Mouse (Mus musculus) midbrain, embryonic 12.5 days (tissue): Measurements from ENCODE around the gene Ctdspl. TPM values are rescaled to one million over a fixed set of nuclear protein-coding genes. Genes with fewer than 3 reads are reported as not detected.

Source experiments
- ATAC-seq: fragments of 200-750 bp; cut with Nextera tagmentation; 2 replicates; pipeline ENCODE4 v1.8.0; 2017; ENCODE audit warnings: low read depth, moderate TSS enrichment, moderate library complexity; ENCODE audit not compliant: low FRiP score
- H3K27ac ChIP-seq: fragments of 300-500 bp; sonication (generic); replicated peaks from 2 replicates; pipeline ENCODE4 v1.5.1; 2016; ENCODE audit warnings: mild to moderate bottlenecking
- H3K27me3 ChIP-seq: fragments of 300-500 bp; sonication (generic); 2 replicates; pipeline ENCODE4 v1.6.1; 2016; ENCODE audit warnings: mild to moderate bottlenecking
- H3K36me3 ChIP-seq: fragments of 300-500 bp; sonication (generic); 2 replicates; pipeline ENCODE4 v1.6.1; 2016
- H3K4me1 ChIP-seq: fragments of 300-500 bp; sonication (generic); 2 replicates; pipeline ENCODE4 v1.6.1; 2016
- H3K4me2 ChIP-seq: fragments of 300-500 bp; sonication (generic); replicated peaks from 2 replicates; pipeline ENCODE4 v1.6.1; 2016; ENCODE audit warnings: mild to moderate bottlenecking, moderate library complexity
- H3K4me3 ChIP-seq: fragments of 300-500 bp; sonication (generic); 2 replicates; pipeline ENCODE4 v1.5.1; 2016; ENCODE audit warnings: mild to moderate bottlenecking
- H3K9ac ChIP-seq: fragments of 300-500 bp; sonication (generic); replicated peaks from 2 replicates; pipeline ENCODE4 v1.6.1; 2016; ENCODE audit warnings: mild to moderate bottlenecking, moderate library complexity
- H3K9me3 ChIP-seq: fragments of 300-500 bp; sonication (generic); 2 replicates; pipeline ENCODE4 v1.6.1; 2016; ENCODE audit warnings: mild to moderate bottlenecking
- WGBS: fragments of 180-500 bp; shearing (Covaris S2); methylation state at CpG from one replicate; pipeline ENCODE4 v1.1.7; 2016; 5-methylcytosine and 5-hydroxymethylcytosine counted together
- polyA plus RNA-seq: library from polyadenylated mRNA; unstranded; fragments of >200 nt; fragmentation: Nextera tagmentation; extraction: Ambion mirVana; gene quantifications from 2 replicates; pipeline ENCODE4 v1.2.1, GENCODE M21; 2016

Ctdspl gene
- polyA plus RNA-seq, 1 experiment from 2014 or later, result 6.3 TPM

- H3K4me2 ChIP-seq, result no peak overlapping the region
- H3K4me1 ChIP-seq, result 0 out of 2 replicates have a peak, but pooled peaks cover 6% of the 10 kb centered on the region
- H3K27me3 ChIP-seq, result no peaks in the 10 kb centered on the region
- no peaks in the 10 kb centered on the region for H3K9me3 ChIP-seq
- ATAC-seq, result no peak
- H3K27ac ChIP-seq, result no peak overlapping the region
- H3K9ac ChIP-seq, result no peak overlapping the region
- H3K36me3 ChIP-seq, result no peaks in the 10 kb centered on the region
- H3K4me3 ChIP-seq, result no peak overlapping the region
- WGBS, result 92% methylated on average over 6 of the region's 6 CpGs
Measured at GRCm38 (mm10) chr9:118891068-118891467, 35.2 kb upstream of the Ctdspl start.

GRCm38 (mm10) chr9:118891593-118891992 lies 34.7 kb upstream of the Ctdspl start:
- H3K27ac ChIP-seq, result no peak overlapping the region
- WGBS, result 85% methylated on average over 9 of the region's 9 CpGs
- ATAC-seq, result no peak

GRCm38 (mm10) chr9:118895101-118895500 lies 31.2 kb upstream of the Ctdspl start:
- WGBS, result 84% methylated on average over 2 of the region's 2 CpGs
- no peak overlapping the region for H3K4me3 ChIP-seq

More at GRCm38 (mm10) chr9:118891593-118891992, 34.7 kb upstream of the Ctdspl start:
- Histone ChIP-seq H3K27me3 (no peaks in the 10 kb centered on the region), H3K9ac (no peak overlapping the region), H3K4me3 (no peak overlapping the region), H3K4me2 (no peak overlapping the region), H3K9me3 (no peaks in the 10 kb centered on the region), H3K36me3 (no peaks in the 10 kb centered on the region), H3K4me1 (0 out of 2 replicates have a peak, but pooled peaks cover 6% of the 10 kb centered on the region)

GRCm38 (mm10) chr9:118900677-118901076 lies 25.6 kb upstream of the Ctdspl start:
- no peaks in the 10 kb centered on the region for H3K27me3 ChIP-seq
- no peak overlapping the region for H3K9ac ChIP-seq
- H3K27ac ChIP-seq, result no peak overlapping the region
- no peak overlapping the region for H3K4me3 ChIP-seq
- H3K36me3 ChIP-seq, result no peaks in the 10 kb centered on the region
- H3K4me1 ChIP-seq, result 0 out of 2 replicates have a peak, but pooled peaks cover 6% of the 10 kb centered on the region
- ATAC-seq, result no peak
- 86% methylated on average over 2 of the region's 2 CpGs for WGBS
- H3K4me2 ChIP-seq, result no peak overlapping the region
- H3K9me3 ChIP-seq, result no peaks in the 10 kb centered on the region

More at GRCm38 (mm10) chr9:118895101-118895500, 31.2 kb upstream of the Ctdspl start:
- Histone ChIP-seq H3K4me2 (no peak overlapping the region), H3K9me3 (no peaks in the 10 kb centered on the region), H3K36me3 (no peaks in the 10 kb centered on the region), H3K9ac (no peak overlapping the region), H3K4me1 (0 out of 2 replicates have a peak, but pooled peaks cover 5% of the 10 kb centered on the region), H3K27me3 (no peaks in the 10 kb centered on the region), H3K27ac (no peak overlapping the region)
- no peak for ATAC-seq

- ATAC-seq, result peak; percentile 68; the same call in 1 of the 2 replicates
- Histone ChIP-seq H3K9me3 (no peaks in the 10 kb centered on the region), H3K9ac (no peak overlapping the region), H3K36me3 (no peaks in the 10 kb centered on the region), H3K4me1 (0 out of 2 replicates have a peak, but pooled peaks cover 6% of the 10 kb centered on the region), H3K4me2 (no peak overlapping the region), H3K4me3 (no peak overlapping the region), H3K27me3 (no peaks in the 10 kb centered on the region), H3K27ac (0 out of 2 replicates have a peak overlapping the region, but pooled peaks have one; percentile 30)
- WGBS, result 27% methylated on average over 6 of the region's 6 CpGs
Measured at GRCm38 (mm10) chr9:118901917-118902316, 24.3 kb upstream of the Ctdspl start.

- 53% methylated on average over 18 of the region's 18 CpGs for WGBS
- H3K27me3 ChIP-seq, result no peaks in the 10 kb centered on the region
- ATAC-seq, result no peak
- H3K9ac ChIP-seq, result no peak overlapping the region
- no peak overlapping the region for H3K4me2 ChIP-seq
- H3K9me3 ChIP-seq, result no peaks in the 10 kb centered on the region
- peaks cover 5% of the 10 kb centered on the region for H3K4me1 ChIP-seq
- H3K36me3 ChIP-seq, result no peaks in the 10 kb centered on the region
- H3K27ac ChIP-seq, result no peak overlapping the region
- H3K4me3 ChIP-seq, result no peak overlapping the region
Measured at GRCm38 (mm10) chr9:118907934-118908620, 18.2 kb upstream of the Ctdspl start.

- H3K27ac ChIP-seq, result no peak overlapping the region
- no peak overlapping the region for H3K4me2 ChIP-seq
- no peak overlapping the region for H3K9ac ChIP-seq
- peaks cover 6% of the 10 kb centered on the region for H3K4me1 ChIP-seq
- ATAC-seq, result no peak
- no peaks in the 10 kb centered on the region for H3K9me3 ChIP-seq
- peaks cover 3% of the 10 kb centered on the region; the same call in 1 of the 2 replicates for H3K27me3 ChIP-seq
- no peaks in the 10 kb centered on the region for H3K36me3 ChIP-seq
- WGBS, result 88% methylated on average over 9 of the region's 9 CpGs
- no peak overlapping the region for H3K4me3 ChIP-seq
Measured at GRCm38 (mm10) chr9:118913048-118913447, 13.2 kb upstream of the Ctdspl start.

- ATAC-seq, result no peak
- no peak overlapping the region for H3K27ac ChIP-seq
- H3K4me3 ChIP-seq, result no peak overlapping the region
- H3K4me1 ChIP-seq, result 0 out of 2 replicates have a peak, but pooled peaks cover 4% of the 10 kb centered on the region
- H3K27me3 ChIP-seq, result peaks cover 6% of the 10 kb centered on the region; the same call in 1 of the 2 replicates
- no peak overlapping the region for H3K9ac ChIP-seq
- H3K4me2 ChIP-seq, result no peak overlapping the region
- 91% methylated on average over 3 of the region's 3 CpGs for WGBS
- no peaks in the 10 kb centered on the region for H3K9me3 ChIP-seq
- no peaks in the 10 kb centered on the region for H3K36me3 ChIP-seq
Measured at GRCm38 (mm10) chr9:118913613-118914012, 12.6 kb upstream of the Ctdspl start.

- Histone ChIP-seq H3K36me3 (no peaks in the 10 kb centered on the region), H3K9ac (no peak overlapping the region), H3K27me3 (peaks cover 8% of the 10 kb centered on the region), H3K9me3 (no peaks in the 10 kb centered on the region), H3K27ac (no peak overlapping the region), H3K4me2 (no peak overlapping the region), H3K4me1 (0 out of 2 replicates have a peak, but pooled peaks cover 4% of the 10 kb centered on the region), H3K4me3 (no peak overlapping the region)
- WGBS, result 41% methylated on average over 8 of the region's 8 CpGs
- no peak for ATAC-seq
Measured at GRCm38 (mm10) chr9:118914589-118914988, 11.7 kb upstream of the Ctdspl start.

GRCm38 (mm10) chr9:118915290-118915689 lies 11.0 kb upstream of the Ctdspl start:
- peaks cover 13% of the 10 kb centered on the region for H3K27me3 ChIP-seq
- H3K9ac ChIP-seq, result no peak overlapping the region
- H3K4me2 ChIP-seq, result no peak overlapping the region
- ATAC-seq, result no peak
- H3K27ac ChIP-seq, result no peak overlapping the region
- H3K4me1 ChIP-seq, result 0 out of 2 replicates have a peak, but pooled peaks cover 4% of the 10 kb centered on the region
- WGBS, result 49% methylated on average over 5 of the region's 5 CpGs
- H3K36me3 ChIP-seq, result no peaks in the 10 kb centered on the region
- H3K4me3 ChIP-seq, result no peak overlapping the region
- H3K9me3 ChIP-seq, result no peaks in the 10 kb centered on the region

GRCm38 (mm10) chr9:118919672-118920186 lies 6.5 kb upstream of the Ctdspl start:
- H3K4me1 ChIP-seq, result peaks cover 5% of the 10 kb centered on the region
- no peak overlapping the region for H3K27ac ChIP-seq
- no peak overlapping the region for H3K4me2 ChIP-seq
- WGBS, result 81% methylated on average over 16 of the region's 16 CpGs
- H3K4me3 ChIP-seq, result no peak overlapping the region
- peaks cover 15% of the 10 kb centered on the region for H3K27me3 ChIP-seq
- no peaks in the 10 kb centered on the region for H3K9me3 ChIP-seq
- H3K36me3 ChIP-seq, result no peaks in the 10 kb centered on the region
- no peak for ATAC-seq
- H3K9ac ChIP-seq, result no peak overlapping the region

- no peak overlapping the region for H3K9ac ChIP-seq
- H3K4me3 ChIP-seq, result no peak overlapping the region
- H3K9me3 ChIP-seq, result no peaks in the 10 kb centered on the region
- WGBS, result 59% methylated on average over 12 of the region's 12 CpGs
- ATAC-seq, result no peak
- H3K27ac ChIP-seq, result no peak overlapping the region
- no peaks in the 10 kb centered on the region for H3K36me3 ChIP-seq
- peaks cover 13% of the 10 kb centered on the region for H3K4me1 ChIP-seq
- H3K27me3 ChIP-seq, result peaks cover 15% of the 10 kb centered on the region
- no peak overlapping the region for H3K4me2 ChIP-seq
Measured at GRCm38 (mm10) chr9:118920798-118921515, 5.3 kb upstream of the Ctdspl start.
